11 mouse cellular contexts compared by ENCODE assay signal in genomic region chr12:3739749-3740704, GRCm38 (mm10).
DNase-seq lines count a peak whose midpoint lies in the region; ATAC-seq and TF ChIP-seq lines count a peak whose summit lies in the region.
"Had no signal": no experiment of that assay in that cellular context is flagged by ENCODE, and none has a peak within 500 bp of the region (broad histone marks: within the 10 kb centered on the region; RNA-seq: fewer than 3 reads in every experiment).

No protein-coding gene starts in this region.

- no peak for DNase-seq in kidney, adult 9 months
- DNase-seq in testis, postnatal 14 days (ENCODE audit: low spot score): no peak
- DNase-seq in hindbrain, postnatal 0 days (ENCODE audit: low spot score): no peak
- DNase-seq in heart, postnatal 10 days: no peak

- 0 out of 2 replicates have a peak, but pooled peaks cover 3% of the 10 kb centered on the region for H3K36me3 ChIP-seq in kidney, embryonic 15.5 days
- H3K36me3 ChIP-seq in intestine, embryonic 15.5 days: no peaks in the 10 kb centered on the region
- no peaks in the 10 kb centered on the region for H3K36me3 ChIP-seq in small intestine, adult 2 months (ENCODE audit: control insufficient read depth, insufficient read depth, low read length)
- no peaks in the 10 kb centered on the region for H3K36me3 ChIP-seq in hindbrain, postnatal 0 days (ENCODE audit: insufficient read depth, low read length)
- H3K36me3 ChIP-seq: G1E; neural tube, embryonic 12.5 days had no signal

- peaks cover 14% of the 10 kb centered on the region; the same call in 1 of the 2 replicates for H3K4me1 ChIP-seq in kidney, embryonic 15.5 days
- H3K4me1 ChIP-seq in intestine, embryonic 15.5 days (replicated peaks): 0 out of 2 replicates have a peak, but pooled peaks cover 2% of the 10 kb centered on the region
- H3K4me1 ChIP-seq in small intestine, adult 2 months (ENCODE audit: control insufficient read depth, insufficient read depth, insufficient read length, low read length): peaks cover 5% of the 10 kb centered on the region; the same call in 1 of the 2 replicates
- H3K4me1 ChIP-seq in hindbrain, postnatal 0 days (ENCODE audit: insufficient read depth, low read length): no peaks in the 10 kb centered on the region
- H3K4me1 ChIP-seq: embryonic facial prominence, embryonic 15.5 days; neural tube, embryonic 12.5 days had no signal

- H3K4me3 ChIP-seq in kidney, embryonic 15.5 days (replicated peaks): no peak overlapping the region
- H3K4me3 ChIP-seq in intestine, embryonic 15.5 days (replicated peaks): no peak overlapping the region
- H3K4me3 ChIP-seq in small intestine, adult 2 months (ENCODE audit: low read depth, low read length): peak overlapping the region; percentile 19
- no peak overlapping the region for H3K4me3 ChIP-seq in hindbrain, postnatal 0 days (ENCODE audit: low read length)
- H3K4me3 ChIP-seq: embryonic facial prominence, embryonic 15.5 days; neural tube, embryonic 12.5 days had no signal

- 0 out of 2 replicates have a peak, but pooled peaks have one; percentile 15 for TF ChIP-seq POLR2A in small intestine, adult 2 months (IDR thresholded peaks at IDR 0.05; ENCODE audit: low read depth, low read length)

- WGBS in kidney, embryonic 15.5 days: 69% methylated on average over 18 of the region's 18 CpGs
- WGBS in intestine, embryonic 15.5 days: 52% methylated on average over 18 of the region's 18 CpGs
- 55% methylated on average over 18 of the region's 18 CpGs for WGBS in small intestine, adult 2 months
- 75% methylated on average over 18 of the region's 18 CpGs for WGBS in hindbrain, postnatal 0 days

- intact Hi-C loops in heart, postnatal 10 days (cut with DNase I): no loop called here

- H3K27ac ChIP-seq in kidney, embryonic 15.5 days: peak overlapping the region; percentile 34; the same call in 1 of the 2 replicates
- no peak overlapping the region for H3K27ac ChIP-seq in intestine, embryonic 15.5 days
- peak overlapping the region; percentile 77 for H3K27ac ChIP-seq in small intestine, adult 2 months (ENCODE audit: insufficient read depth, low read depth, low read length)
- H3K27ac ChIP-seq in hindbrain, postnatal 0 days: no peak overlapping the region
- H3K27ac ChIP-seq: embryonic facial prominence, embryonic 15.5 days; neural tube, embryonic 12.5 days had no signal

- ATAC-seq in kidney, embryonic 15.5 days (replicated peaks; ENCODE audit: low FRiP score): no peak
- peak; percentile 81 for ATAC-seq in CD4-positive, CD25-positive, alpha-beta regulatory T cell, adult 4 months
- peak; percentile 73 for ATAC-seq in intestine, embryonic 15.5 days
- ATAC-seq in hindbrain, postnatal 0 days: no peak

- no peaks in the 10 kb centered on the region for H3K27me3 ChIP-seq in kidney, embryonic 15.5 days
- no peaks in the 10 kb centered on the region for H3K27me3 ChIP-seq in intestine, embryonic 15.5 days (replicated peaks)
- no peaks in the 10 kb centered on the region for H3K27me3 ChIP-seq in small intestine, adult 2 months (ENCODE audit: control insufficient read depth, insufficient read depth, low read length)
- H3K27me3 ChIP-seq in hindbrain, postnatal 0 days (ENCODE audit: insufficient read depth, low read length): no peaks in the 10 kb centered on the region
- H3K27me3 ChIP-seq: embryonic facial prominence, embryonic 15.5 days; neural tube, embryonic 12.5 days had no signal

- no peak for TF ChIP-seq CTCF in small intestine, adult 2 months (IDR thresholded peaks at IDR 0.05; ENCODE audit: extremely low read depth, insufficient read length, insufficient replicate concordance, low read depth, low read length)
- no peak for TF ChIP-seq CTCF in hindbrain, postnatal 0 days (IDR thresholded peaks at IDR 0.05; ENCODE audit: low read depth)

- H3K9me3 ChIP-seq in kidney, embryonic 15.5 days (replicated peaks): no peaks in the 10 kb centered on the region
- H3K9me3 ChIP-seq in intestine, embryonic 15.5 days: no peaks in the 10 kb centered on the region
- no peaks in the 10 kb centered on the region for H3K9me3 ChIP-seq in hindbrain, postnatal 0 days (ENCODE audit: low read length)
- H3K9me3 ChIP-seq: embryonic facial prominence, embryonic 15.5 days; G1E; neural tube, embryonic 12.5 days had no signal

- no peak overlapping the region for H3K4me2 ChIP-seq in kidney, embryonic 15.5 days
- H3K4me2 ChIP-seq in intestine, embryonic 15.5 days (replicated peaks): 0 out of 2 replicates have a peak overlapping the region, but pooled peaks have one; percentile 17
- H3K4me2 ChIP-seq in hindbrain, postnatal 0 days (ENCODE audit: low read depth, low read length): no peak overlapping the region
- H3K4me2 ChIP-seq: embryonic facial prominence, embryonic 15.5 days; neural tube, embryonic 12.5 days had no signal

- no peak overlapping the region for H3K9ac ChIP-seq in kidney, embryonic 15.5 days
- H3K9ac ChIP-seq in intestine, embryonic 15.5 days: no peak overlapping the region
- no peak overlapping the region for H3K9ac ChIP-seq in hindbrain, postnatal 0 days (replicated peaks; ENCODE audit: low read length)
- H3K9ac ChIP-seq: embryonic facial prominence, embryonic 15.5 days; neural tube, embryonic 12.5 days had no signal

Comparison
In these comparisons a context has a peak if more than half of its experiments do, and no peak if none do; other contexts are left out.
1. ATAC-seq: peak in CD4-positive, CD25-positive, alpha-beta regulatory T cell, adult 4 months (single experiment) and intestine, embryonic 15.5 days (single experiment); none in kidney, embryonic 15.5 days (single experiment) and hindbrain, postnatal 0 days (single experiment).
2. H3K27ac ChIP-seq: peak in kidney, embryonic 15.5 days (single experiment) and small intestine, adult 2 months (single experiment); none in intestine, embryonic 15.5 days (single experiment) and hindbrain, postnatal 0 days (single experiment).